Mouse (Mus musculus) stomach, embryonic 15.5 days (tissue): Measurements from ENCODE around the gene Gpr19. TPM values are rescaled to one million over a fixed set of nuclear protein-coding genes. Genes with fewer than 3 reads are reported as not detected.

Experiments
- ATAC-seq: fragments of 200-750 bp; cut with Nextera tagmentation; 2 replicates; pipeline ENCODE4 v1.8.0; 2017; ENCODE audit warnings: low read depth, moderate number of reproducible peaks, moderate TSS enrichment; ENCODE audit not compliant: insufficient read depth, low FRiP score
- H3K27ac ChIP-seq: fragments of 300-500 bp; sonication (generic); 2 replicates; pipeline ENCODE4 v1.5.1; 2015; ENCODE audit warnings: mild to moderate bottlenecking, inconsistent platforms
- H3K27me3 ChIP-seq: fragments of 300-500 bp; sonication (generic); replicated peaks from 2 replicates; pipeline ENCODE4 v1.6.1; 2015; ENCODE audit warnings: inconsistent platforms
- H3K36me3 ChIP-seq: fragments of 300-500 bp; sonication (generic); 2 replicates; pipeline ENCODE4 v1.6.1; 2015; ENCODE audit warnings: inconsistent platforms
- H3K4me1 ChIP-seq: fragments of 300-500 bp; sonication (generic); 2 replicates; pipeline ENCODE4 v1.6.1; 2015; ENCODE audit warnings: inconsistent platforms
- H3K4me2 ChIP-seq: fragments of 300-500 bp; sonication (generic); 2 replicates; pipeline ENCODE4 v1.6.1; 2015; ENCODE audit warnings: mild to moderate bottlenecking, inconsistent platforms
- H3K4me3 ChIP-seq: fragments of 300-500 bp; sonication (generic); replicated peaks from 2 replicates; pipeline ENCODE4 v1.5.1; 2015; ENCODE audit warnings: inconsistent platforms
- H3K9ac ChIP-seq: fragments of 300-500 bp; sonication (generic); 2 replicates; pipeline ENCODE4 v1.6.1; 2015; ENCODE audit warnings: inconsistent platforms
- H3K9me3 ChIP-seq: fragments of 300-500 bp; sonication (generic); 2 replicates; pipeline ENCODE4 v1.6.1; 2016; ENCODE audit warnings: inconsistent platforms
- WGBS: fragments of 180-500 bp; shearing (Covaris S2); methylation state at CpG from one replicate; pipeline ENCODE4 v1.1.7; 2015; 5-methylcytosine and 5-hydroxymethylcytosine counted together
- polyA plus RNA-seq: library from polyadenylated mRNA; unstranded; fragments of >200 nt; fragmentation: Nextera tagmentation; extraction: Ambion mirVana; gene quantifications from 2 replicates; pipeline ENCODE4 v1.2.1, GENCODE M21; 2015

Gene Gpr19
- polyA plus RNA-seq, 1 experiment from 2014 or later: 9.8 TPM

GRCm38 (mm10) chr6:134880046-134880445 lies 18.3 kb downstream of the Gpr19 start:
- H3K27ac ChIP-seq: no peak overlapping the region
- H3K27me3 ChIP-seq: no peaks in the 10 kb centered on the region
- no peak for ATAC-seq
- H3K36me3 ChIP-seq: 0 out of 2 replicates have a peak, but pooled peaks cover 5% of the 10 kb centered on the region
- no peak overlapping the region for H3K4me3 ChIP-seq
- H3K4me2 ChIP-seq: no peak overlapping the region
- no peak overlapping the region for H3K9ac ChIP-seq
- no peaks in the 10 kb centered on the region for H3K4me1 ChIP-seq
- H3K9me3 ChIP-seq: no peaks in the 10 kb centered on the region
- WGBS: 61% methylated on average over 2 of the region's 2 CpGs

- Histone ChIP-seq H3K9ac (no peak overlapping the region), H3K36me3 (0 out of 2 replicates have a peak, but pooled peaks cover 5% of the 10 kb centered on the region)
Observed at GRCm38 (mm10) chr6:134879556-134879955, 18.8 kb downstream of the Gpr19 start.

GRCm38 (mm10) chr6:134877892-134878291 lies 20.5 kb downstream of the Gpr19 start:
- Histone ChIP-seq H3K4me3 (no peak overlapping the region), H3K9ac (no peak overlapping the region), H3K4me2 (no peak overlapping the region), H3K4me1 (no peaks in the 10 kb centered on the region), H3K36me3 (0 out of 2 replicates have a peak, but pooled peaks cover 5% of the 10 kb centered on the region), H3K9me3 (no peaks in the 10 kb centered on the region), H3K27me3 (no peaks in the 10 kb centered on the region), H3K27ac (no peak overlapping the region)
- WGBS: 77% methylated on average over 1 of the region's 1 CpGs
- ATAC-seq: no peak

More at GRCm38 (mm10) chr6:134879556-134879955, 18.8 kb downstream of the Gpr19 start:
- H3K4me2 ChIP-seq: no peak overlapping the region
- H3K4me3 ChIP-seq: no peak overlapping the region
- no peaks in the 10 kb centered on the region for H3K9me3 ChIP-seq
- no peak for ATAC-seq
- no peaks in the 10 kb centered on the region for H3K27me3 ChIP-seq
- no peak overlapping the region for H3K27ac ChIP-seq
- WGBS: 80% methylated on average over 5 of the region's 5 CpGs
- H3K4me1 ChIP-seq: no peaks in the 10 kb centered on the region

GRCm38 (mm10) chr6:134877276-134877675 lies 21.1 kb downstream of the Gpr19 start:
- H3K27me3 ChIP-seq: no peaks in the 10 kb centered on the region
- H3K36me3 ChIP-seq: 0 out of 2 replicates have a peak, but pooled peaks cover 5% of the 10 kb centered on the region
- WGBS: 82% methylated on average over 4 of the region's 4 CpGs
- H3K4me1 ChIP-seq: no peaks in the 10 kb centered on the region
- H3K9me3 ChIP-seq: no peaks in the 10 kb centered on the region
- ATAC-seq: no peak
- no peak overlapping the region for H3K4me2 ChIP-seq
- no peak overlapping the region for H3K4me3 ChIP-seq
- no peak overlapping the region for H3K9ac ChIP-seq
- no peak overlapping the region for H3K27ac ChIP-seq

GRCm38 (mm10) chr6:134876795-134877194 lies 21.6 kb downstream of the Gpr19 start:
- ATAC-seq: no peak
- no peaks in the 10 kb centered on the region for H3K9me3 ChIP-seq
- no peak overlapping the region for H3K4me2 ChIP-seq
- no peak overlapping the region for H3K9ac ChIP-seq
- no peaks in the 10 kb centered on the region for H3K27me3 ChIP-seq
- H3K4me3 ChIP-seq: no peak overlapping the region
- WGBS: 69% methylated on average over 6 of the region's 6 CpGs
- 0 out of 2 replicates have a peak, but pooled peaks cover 3% of the 10 kb centered on the region for H3K36me3 ChIP-seq
- no peaks in the 10 kb centered on the region for H3K4me1 ChIP-seq
- H3K27ac ChIP-seq: no peak overlapping the region

- WGBS: 80% methylated on average over 2 of the region's 2 CpGs
- Histone ChIP-seq H3K27ac (no peak overlapping the region), H3K36me3 (no peaks in the 10 kb centered on the region), H3K27me3 (no peaks in the 10 kb centered on the region), H3K4me2 (no peak overlapping the region), H3K9me3 (no peaks in the 10 kb centered on the region), H3K9ac (no peak overlapping the region), H3K4me1 (no peaks in the 10 kb centered on the region), H3K4me3 (no peak overlapping the region)
- no peak for ATAC-seq
Observed at GRCm38 (mm10) chr6:134873018-134873417, 25.4 kb downstream of the Gpr19 start.

GRCm38 (mm10) chr6:134872236-134872635 lies 26.1 kb downstream of the Gpr19 start:
- no peaks in the 10 kb centered on the region for H3K4me1 ChIP-seq
- H3K27ac ChIP-seq: no peak overlapping the region
- H3K36me3 ChIP-seq: no peaks in the 10 kb centered on the region
- no peaks in the 10 kb centered on the region for H3K9me3 ChIP-seq
- no peak overlapping the region for H3K9ac ChIP-seq
- no peaks in the 10 kb centered on the region for H3K27me3 ChIP-seq
- ATAC-seq: no peak
- 71% methylated on average over 2 of the region's 2 CpGs for WGBS
- no peak overlapping the region for H3K4me2 ChIP-seq
- H3K4me3 ChIP-seq: no peak overlapping the region

- Histone ChIP-seq H3K27me3 (no peaks in the 10 kb centered on the region), H3K27ac (no peak overlapping the region), H3K9me3 (no peaks in the 10 kb centered on the region), H3K9ac (no peak overlapping the region), H3K36me3 (no peaks in the 10 kb centered on the region), H3K4me1 (no peaks in the 10 kb centered on the region), H3K4me3 (no peak overlapping the region), H3K4me2 (no peak overlapping the region)
- 87% methylated on average over 4 of the region's 4 CpGs for WGBS
- ATAC-seq: no peak
Observed at GRCm38 (mm10) chr6:134870887-134871286, 27.5 kb downstream of the Gpr19 start.

- WGBS: 88% methylated on average over 12 of the region's 12 CpGs
- Histone ChIP-seq H3K9ac (no peak overlapping the region), H3K4me1 (no peaks in the 10 kb centered on the region), H3K4me3 (no peak overlapping the region), H3K9me3 (no peaks in the 10 kb centered on the region), H3K4me2 (no peak overlapping the region), H3K36me3 (no peaks in the 10 kb centered on the region), H3K27ac (no peak overlapping the region), H3K27me3 (no peaks in the 10 kb centered on the region)
- no peak; the same call in 1 of the 2 replicates for ATAC-seq
Observed at GRCm38 (mm10) chr6:134870209-134870742, 28.1 kb downstream of the Gpr19 start.

- ATAC-seq: no peak
- H3K9me3 ChIP-seq: no peaks in the 10 kb centered on the region
- no peaks in the 10 kb centered on the region for H3K36me3 ChIP-seq
- H3K4me3 ChIP-seq: no peak overlapping the region
- H3K4me2 ChIP-seq: no peak overlapping the region
- H3K9ac ChIP-seq: no peak overlapping the region
- H3K4me1 ChIP-seq: peaks cover 5% of the 10 kb centered on the region; the same call in 1 of the 2 replicates
- H3K27ac ChIP-seq: no peak overlapping the region
- H3K27me3 ChIP-seq: no peaks in the 10 kb centered on the region
- WGBS: 87% methylated on average over 3 of the region's 3 CpGs
Observed at GRCm38 (mm10) chr6:134867325-134867724, 31.1 kb downstream of the Gpr19 start.

- Histone ChIP-seq H3K27me3 (no peaks in the 10 kb centered on the region), H3K27ac (no peak overlapping the region), H3K4me2 (no peak overlapping the region), H3K36me3 (no peaks in the 10 kb centered on the region), H3K9ac (no peak overlapping the region), H3K4me3 (no peak overlapping the region), H3K9me3 (no peaks in the 10 kb centered on the region), H3K4me1 (peaks cover 5% of the 10 kb centered on the region; the same call in 1 of the 2 replicates)
- WGBS: 94% methylated on average over 7 of the region's 7 CpGs
- no peak for ATAC-seq
Observed at GRCm38 (mm10) chr6:134866113-134866512, 32.3 kb downstream of the Gpr19 start.

- Histone ChIP-seq H3K4me3 (peak overlapping the region; percentile 33), H3K9ac (no peak overlapping the region), H3K4me2 (peak overlapping the region; percentile 49), H3K9me3 (no peaks in the 10 kb centered on the region), H3K27me3 (no peaks in the 10 kb centered on the region), H3K4me1 (peaks cover 5% of the 10 kb centered on the region; the same call in 1 of the 2 replicates), H3K27ac (peak overlapping the region; percentile 55), H3K36me3 (no peaks in the 10 kb centered on the region)
- ATAC-seq: peak; percentile 76; the same call in 1 of the 2 replicates
- under 1% methylated on average over 19 of the region's 19 CpGs for WGBS
Observed at GRCm38 (mm10) chr6:134863146-134863545, 35.2 kb downstream of the Gpr19 start.
